Mouse (Mus musculus) liver, embryonic 14.5 days (tissue): ENCODE measurements around the gene Atp5e.

ENCODE experiments used
- CTCF ChIP-seq: IDR thresholded peaks from 2 replicates; pipeline ENCODE4 v1.5.1; 2016; ENCODE audit warnings: antibody characterized with exemption, low read depth, control low read depth
- EP300 ChIP-seq: IDR thresholded peaks from 2 replicates; pipeline ENCODE4 v1.6.1; 2016; ENCODE audit warnings: antibody characterized with exemption, low read depth

DNA sequence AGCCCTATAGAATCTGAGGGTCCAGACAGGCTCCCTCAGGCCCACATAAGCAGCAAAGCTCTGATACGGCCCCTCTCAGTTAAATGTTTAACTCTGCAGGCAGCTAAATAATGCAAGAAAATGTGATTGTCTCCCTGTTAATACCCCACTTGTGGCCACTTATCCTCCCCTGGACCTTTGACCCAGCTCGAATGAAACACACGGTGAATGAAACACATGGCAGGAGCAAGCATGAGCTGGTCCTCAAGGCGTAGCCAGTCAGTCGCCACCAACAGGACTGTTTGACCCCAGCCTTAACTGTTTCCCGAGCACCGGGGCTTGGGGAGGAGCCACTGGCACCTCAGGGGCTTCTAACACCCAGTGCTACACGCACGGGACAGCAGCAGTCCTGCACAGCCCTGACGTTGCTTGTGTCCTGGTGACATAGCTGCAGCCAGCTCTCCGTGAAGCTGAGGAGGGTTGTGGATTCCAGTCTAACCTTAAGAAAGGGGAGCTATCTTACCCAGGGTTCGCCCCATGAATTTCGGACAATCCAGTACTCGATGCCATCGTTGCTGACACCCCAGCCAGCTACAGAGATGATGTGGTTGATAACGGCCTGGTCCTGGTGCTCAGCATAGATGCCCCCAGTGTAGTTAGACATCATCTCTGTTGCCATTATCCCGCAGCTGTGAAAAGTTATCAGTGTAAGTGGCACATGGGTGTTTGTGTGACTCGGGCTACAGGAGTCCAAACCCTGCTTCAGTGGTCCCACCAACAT is 35.6 kb downstream of the Atp5e start:
- TF ChIP-seq CTCF, result no peak
- no peak for TF ChIP-seq EP300
